Mouse (Mus musculus): Measurements from ENCODE around the gene Pabpn1.

Gene Pabpn1

GRCm38 (mm10) chr14:54892200-54892599 lies at the start of gene Pabpn1:
TSS of gene Pabpn1 (plus strand) at chr14:54892500.
- no peak for DNase-seq (ENCODE audit: low spot score)

GRCm38 (mm10) chr14:54843461-54843860 lies 48.8 kb upstream of the Pabpn1 start:
- peak; percentile 65 for DNase-seq (ENCODE audit: low spot score)

GRCm38 (mm10) chr14:54855726-54856125 lies 36.6 kb upstream of the Pabpn1 start:
- no peak for DNase-seq (ENCODE audit: low spot score)

GRCm38 (mm10) chr14:54856703-54857102 lies 35.6 kb upstream of the Pabpn1 start:
- DNase-seq (ENCODE audit: low spot score), result no peak

GRCm38 (mm10) chr14:54857891-54858290 lies 34.4 kb upstream of the Pabpn1 start:
- DNase-seq (ENCODE audit: low spot score), result no peak

- peak; percentile 74 for DNase-seq (ENCODE audit: low spot score)
Observed at GRCm38 (mm10) chr14:54860511-54860910, 31.8 kb upstream of the Pabpn1 start.

GRCm38 (mm10) chr14:54863501-54864312 lies 28.6 kb upstream of the Pabpn1 start:
- DNase-seq (ENCODE audit: low spot score), result peak; percentile 98

- DNase-seq (ENCODE audit: low spot score), result no peak
Observed at GRCm38 (mm10) chr14:54864313-54865036, 27.8 kb upstream of the Pabpn1 start.

GRCm38 (mm10) chr14:54865626-54866025 lies 26.7 kb upstream of the Pabpn1 start:
- no peak for DNase-seq (ENCODE audit: low spot score)

- no peak for DNase-seq (ENCODE audit: low spot score)
Observed at GRCm38 (mm10) chr14:54866268-54866667, 26.0 kb upstream of the Pabpn1 start.

- peak; percentile 24 for DNase-seq (ENCODE audit: low spot score)
Observed at GRCm38 (mm10) chr14:54866936-54867335, 25.4 kb upstream of the Pabpn1 start.

- no peak for DNase-seq (ENCODE audit: low spot score)
Observed at GRCm38 (mm10) chr14:54868026-54868425, 24.3 kb upstream of the Pabpn1 start.

- no peak for DNase-seq (ENCODE audit: low spot score)
Observed at GRCm38 (mm10) chr14:54870861-54871260, 21.4 kb upstream of the Pabpn1 start, which contains the start of gene Homez. TSS of gene Homez (minus strand) at chr14:54870961.

GRCm38 (mm10) chr14:54874165-54874564 lies 18.1 kb upstream of the Pabpn1 start:
- DNase-seq (ENCODE audit: low spot score), result no peak

GRCm38 (mm10) chr14:54875844-54876538 lies 16.3 kb upstream of the Pabpn1 start:
- peak; percentile 51 for DNase-seq (ENCODE audit: low spot score)

GRCm38 (mm10) chr14:54876539-54877047 lies 15.7 kb upstream of the Pabpn1 start:
- peak; percentile 93 for DNase-seq (ENCODE audit: low spot score)

GRCm38 (mm10) chr14:54877048-54877715 lies 15.1 kb upstream of the Pabpn1 start, which contains the start of gene Ppp1r3e:
TSS of gene Ppp1r3e (minus strand) at chr14:54877550.
- peak; percentile 65 for DNase-seq (ENCODE audit: low spot score)

GRCm38 (mm10) chr14:54883154-54884021 lies 8.9 kb upstream of the Pabpn1 start, which contains the start of the genes Bcl2l2 and Gm20521:
TSS of gene Bcl2l2 (plus strand) at chr14:54883377.
TSS of gene Gm20521 (plus strand) at chr14:54883441.
- DNase-seq (ENCODE audit: low spot score), result peak; percentile 82

GRCm38 (mm10) chr14:54884022-54884712 lies 8.1 kb upstream of the Pabpn1 start:
- DNase-seq (ENCODE audit: low spot score), result no peak

- DNase-seq (ENCODE audit: low spot score), result no peak
Observed at GRCm38 (mm10) chr14:54885309-54885708, 7.0 kb upstream of the Pabpn1 start.

Data from embryo, embryonic 10 days (tissue).